Mouse (Mus musculus) liver, postnatal 0 days (tissue): Measurements from ENCODE around the gene Ttn.

Experiments
- CTCF ChIP-seq: sonication (generic); IDR thresholded peaks from 2 replicates; pipeline ENCODE4 v1.5.1; 2016; ENCODE audit warnings: antibody characterized with exemption, low read depth
- EP300 ChIP-seq: IDR thresholded peaks from 2 replicates; pipeline ENCODE4 v1.6.1; 2016; ENCODE audit warnings: antibody characterized with exemption, low read depth, mild to moderate bottlenecking

DNA sequence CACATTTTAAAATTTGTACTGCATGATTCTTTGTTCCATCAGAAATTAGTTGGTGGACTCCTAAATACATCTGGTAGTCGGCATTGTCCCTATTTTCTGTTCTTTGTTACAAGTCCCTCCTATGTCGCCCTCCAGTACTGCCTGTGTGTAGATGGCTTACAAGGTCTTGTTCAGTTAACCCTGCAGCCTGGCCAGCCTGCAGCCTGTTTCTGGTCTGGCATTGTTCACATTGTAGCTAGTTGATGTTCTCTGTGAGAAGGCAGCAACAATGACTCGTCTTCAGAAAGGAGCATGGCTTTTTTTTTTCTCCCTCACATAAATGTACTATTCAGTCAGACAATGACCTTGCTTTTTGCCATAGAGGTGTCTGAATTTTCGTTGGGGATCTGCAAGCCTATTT lies 10.3 kb downstream of the Ttn start:
- TF ChIP-seq EP300 (no peak), CTCF (no peak)
